Mouse (Mus musculus): ENCODE data around the gene Adad2. TPM values are rescaled to one million over a fixed set of nuclear protein-coding genes. Genes with fewer than 3 reads are reported as not detected.

The Adad2 gene
- polyA plus RNA-seq, 1 experiment from 2014 or later, result not detected

- ATAC-seq (ENCODE audit: low read depth), result no peak; the same call in 1 of the 2 replicates
- H3K4me2 ChIP-seq (ENCODE audit: low read depth, low read length), result peak overlapping the region; percentile 81
- peaks cover 3% of the 10 kb centered on the region; the same call in 1 of the 2 replicates for H3K9me3 ChIP-seq (ENCODE audit: control insufficient read depth, low read length)
- H3K4me3 ChIP-seq (ENCODE audit: low read length), result peak overlapping the region; percentile 74
- H3K27ac ChIP-seq (ENCODE audit: low read length), result no peak overlapping the region
- no peaks in the 10 kb centered on the region for H3K27me3 ChIP-seq (ENCODE audit: control insufficient read depth, insufficient read depth, low read depth, low read length)
- peak overlapping the region; percentile 85 for H3K9ac ChIP-seq (ENCODE audit: low read length)
- 18% methylated on average over 12 of the region's 12 CpGs for WGBS
- peaks cover 6% of the 10 kb centered on the region for H3K4me1 ChIP-seq (replicated peaks; ENCODE audit: control insufficient read depth, insufficient read depth, low read length)
- H3K36me3 ChIP-seq (ENCODE audit: control insufficient read depth, insufficient read depth, low read length), result peaks cover 25% of the 10 kb centered on the region
Measured at GRCm38 (mm10) chr8:119604398-119604803, 8.1 kb upstream of the Adad2 start.

GRCm38 (mm10) chr8:119604996-119605395 lies 7.6 kb upstream of the Adad2 start, which contains the start of gene Taf1c:
Gene Taf1c (minus strand): TSS chr8:119605222.
- Histone ChIP-seq H3K27ac (ENCODE audit: low read length) (peak within 1 kb of the TSS; percentile 35; the same call in 1 of the 2 replicates), H3K4me3 (ENCODE audit: low read length) (peak within 1 kb of the TSS; percentile 74), H3K4me1 (replicated peaks; ENCODE audit: control insufficient read depth, insufficient read depth, low read length) (peaks cover 6% of the 10 kb centered on the region), H3K27me3 (ENCODE audit: control insufficient read depth, insufficient read depth, low read depth, low read length) (no peaks in the 10 kb centered on the region), H3K9ac (ENCODE audit: low read length) (peak within 1 kb of the TSS; percentile 85), H3K9me3 (ENCODE audit: control insufficient read depth, low read length) (peaks cover 3% of the 10 kb centered on the region; the same call in 1 of the 2 replicates), H3K4me2 (ENCODE audit: low read depth, low read length) (peak within 1 kb of the TSS; percentile 81), H3K36me3 (ENCODE audit: control insufficient read depth, insufficient read depth, low read length) (peaks cover 23% of the 10 kb centered on the region)
- 0% methylated on average over 23 of the region's 23 CpGs for WGBS
- peak; percentile 89 for ATAC-seq (ENCODE audit: low read depth)

GRCm38 (mm10) chr8:119606224-119606623 lies 6.3 kb upstream of the Adad2 start:
- H3K4me3 ChIP-seq (ENCODE audit: low read length), result no peak overlapping the region
- H3K27ac ChIP-seq (ENCODE audit: low read length), result no peak overlapping the region
- WGBS, result 70% methylated on average over 2 of the region's 2 CpGs
- H3K27me3 ChIP-seq (ENCODE audit: control insufficient read depth, insufficient read depth, low read depth, low read length), result no peaks in the 10 kb centered on the region
- H3K36me3 ChIP-seq (ENCODE audit: control insufficient read depth, insufficient read depth, low read length), result peaks cover 12% of the 10 kb centered on the region
- peaks cover 6% of the 10 kb centered on the region for H3K4me1 ChIP-seq (replicated peaks; ENCODE audit: control insufficient read depth, insufficient read depth, low read length)
- peaks cover 3% of the 10 kb centered on the region; the same call in 1 of the 2 replicates for H3K9me3 ChIP-seq (ENCODE audit: control insufficient read depth, low read length)
- ATAC-seq (ENCODE audit: low read depth), result no peak
- H3K9ac ChIP-seq (ENCODE audit: low read length), result no peak overlapping the region
- no peak overlapping the region for H3K4me2 ChIP-seq (ENCODE audit: low read depth, low read length)

- no peaks in the 10 kb centered on the region for H3K4me1 ChIP-seq (replicated peaks; ENCODE audit: control insufficient read depth, insufficient read depth, low read length)
- no peak overlapping the region for H3K4me2 ChIP-seq (ENCODE audit: low read depth, low read length)
- no peak for ATAC-seq (ENCODE audit: low read depth)
- no peak overlapping the region for H3K27ac ChIP-seq (ENCODE audit: low read length)
- H3K4me3 ChIP-seq (ENCODE audit: low read length), result no peak overlapping the region
- no peaks in the 10 kb centered on the region; the same call in 1 of the 2 replicates for H3K27me3 ChIP-seq (ENCODE audit: control insufficient read depth, insufficient read depth, low read depth, low read length)
- H3K36me3 ChIP-seq (ENCODE audit: control insufficient read depth, insufficient read depth, low read length), result no peaks in the 10 kb centered on the region
- no peaks in the 10 kb centered on the region for H3K9me3 ChIP-seq (ENCODE audit: control insufficient read depth, low read length)
- 76% methylated on average over 14 of the region's 14 CpGs for WGBS
- H3K9ac ChIP-seq (ENCODE audit: low read length), result no peak overlapping the region
Measured at GRCm38 (mm10) chr8:119615096-119615495, 2.5 kb downstream of the Adad2 start.

GRCm38 (mm10) chr8:119616358-119616757 lies 3.8 kb downstream of the Adad2 start:
- H3K36me3 ChIP-seq (ENCODE audit: control insufficient read depth, insufficient read depth, low read length), result no peaks in the 10 kb centered on the region
- no peaks in the 10 kb centered on the region; the same call in 1 of the 2 replicates for H3K27me3 ChIP-seq (ENCODE audit: control insufficient read depth, insufficient read depth, low read depth, low read length)
- WGBS, result 46% methylated on average over 7 of the region's 7 CpGs
- H3K4me2 ChIP-seq (ENCODE audit: low read depth, low read length), result no peak overlapping the region
- ATAC-seq (ENCODE audit: low read depth), result no peak
- no peak overlapping the region for H3K9ac ChIP-seq (ENCODE audit: low read length)
- H3K9me3 ChIP-seq (ENCODE audit: control insufficient read depth, low read length), result no peaks in the 10 kb centered on the region
- H3K4me1 ChIP-seq (replicated peaks; ENCODE audit: control insufficient read depth, insufficient read depth, low read length), result no peaks in the 10 kb centered on the region
- H3K27ac ChIP-seq (ENCODE audit: low read length), result no peak overlapping the region
- H3K4me3 ChIP-seq (ENCODE audit: low read length), result no peak overlapping the region

GRCm38 (mm10) chr8:119616811-119617210 lies 4.3 kb downstream of the Adad2 start:
- no peak overlapping the region for H3K9ac ChIP-seq (ENCODE audit: low read length)
- H3K27me3 ChIP-seq (ENCODE audit: control insufficient read depth, insufficient read depth, low read depth, low read length), result no peaks in the 10 kb centered on the region; the same call in 1 of the 2 replicates
- WGBS, result 85% methylated on average over 4 of the region's 4 CpGs
- no peak for ATAC-seq (ENCODE audit: low read depth)
- no peak overlapping the region for H3K4me2 ChIP-seq (ENCODE audit: low read depth, low read length)
- H3K27ac ChIP-seq (ENCODE audit: low read length), result no peak overlapping the region
- H3K4me1 ChIP-seq (replicated peaks; ENCODE audit: control insufficient read depth, insufficient read depth, low read length), result no peaks in the 10 kb centered on the region
- no peaks in the 10 kb centered on the region for H3K9me3 ChIP-seq (ENCODE audit: control insufficient read depth, low read length)
- H3K36me3 ChIP-seq (ENCODE audit: control insufficient read depth, insufficient read depth, low read length), result no peaks in the 10 kb centered on the region
- H3K4me3 ChIP-seq (ENCODE audit: low read length), result no peak overlapping the region

GRCm38 (mm10) chr8:119617586-119617985 lies 5.0 kb downstream of the Adad2 start:
- Histone ChIP-seq H3K9ac (ENCODE audit: low read length) (no peak overlapping the region), H3K27ac (ENCODE audit: low read length) (no peak overlapping the region)
- WGBS, result 67% methylated on average over 5 of the region's 5 CpGs

GRCm38 (mm10) chr8:119618887-119619286 lies 6.3 kb downstream of the Adad2 start:
- Histone ChIP-seq H3K4me2 (ENCODE audit: low read depth, low read length) (no peak overlapping the region), H3K27me3 (ENCODE audit: control insufficient read depth, insufficient read depth, low read depth, low read length) (no peaks in the 10 kb centered on the region; the same call in 1 of the 2 replicates), H3K4me1 (replicated peaks; ENCODE audit: control insufficient read depth, insufficient read depth, low read length) (no peaks in the 10 kb centered on the region), H3K4me3 (ENCODE audit: low read length) (no peak overlapping the region), H3K36me3 (ENCODE audit: control insufficient read depth, insufficient read depth, low read length) (no peaks in the 10 kb centered on the region), H3K9ac (ENCODE audit: low read length) (no peak overlapping the region), H3K9me3 (ENCODE audit: control insufficient read depth, low read length) (no peaks in the 10 kb centered on the region), H3K27ac (ENCODE audit: low read length) (no peak overlapping the region)
- 43% methylated on average over 5 of the region's 5 CpGs for WGBS
- no peak for ATAC-seq (ENCODE audit: low read depth)

More at GRCm38 (mm10) chr8:119617586-119617985, 5.0 kb downstream of the Adad2 start:
- no peak for ATAC-seq (ENCODE audit: low read depth)
- Histone ChIP-seq H3K4me1 (replicated peaks; ENCODE audit: control insufficient read depth, insufficient read depth, low read length) (no peaks in the 10 kb centered on the region), H3K27me3 (ENCODE audit: control insufficient read depth, insufficient read depth, low read depth, low read length) (no peaks in the 10 kb centered on the region; the same call in 1 of the 2 replicates), H3K4me2 (ENCODE audit: low read depth, low read length) (no peak overlapping the region), H3K4me3 (ENCODE audit: low read length) (no peak overlapping the region), H3K36me3 (ENCODE audit: control insufficient read depth, insufficient read depth, low read length) (no peaks in the 10 kb centered on the region), H3K9me3 (ENCODE audit: control insufficient read depth, low read length) (no peaks in the 10 kb centered on the region)

GRCm38 (mm10) chr8:119620116-119620840 lies 7.7 kb downstream of the Adad2 start:
- ATAC-seq (ENCODE audit: low read depth), result no peak
- Histone ChIP-seq H3K4me1 (replicated peaks; ENCODE audit: control insufficient read depth, insufficient read depth, low read length) (no peaks in the 10 kb centered on the region), H3K27me3 (ENCODE audit: control insufficient read depth, insufficient read depth, low read depth, low read length) (no peaks in the 10 kb centered on the region; the same call in 1 of the 2 replicates), H3K27ac (ENCODE audit: low read length) (no peak overlapping the region), H3K9me3 (ENCODE audit: control insufficient read depth, low read length) (no peaks in the 10 kb centered on the region), H3K9ac (ENCODE audit: low read length) (no peak overlapping the region), H3K4me2 (ENCODE audit: low read depth, low read length) (no peak overlapping the region), H3K36me3 (ENCODE audit: control insufficient read depth, insufficient read depth, low read length) (no peaks in the 10 kb centered on the region), H3K4me3 (ENCODE audit: low read length) (no peak overlapping the region)
- 64% methylated on average over 6 of the region's 6 CpGs for WGBS

Measured in lung, embryonic 16.5 days (tissue).